Mouse (Mus musculus): ENCODE measurements around the gene Celsr2.

Celsr2 gene

GRCm38 (mm10) chr3:108414857-108415830 is at the start of gene Celsr2:
Gene Celsr2, minus strand, starts transcription at chr3:108415552.
- no peak for DNase-seq (ENCODE audit: low read depth, low spot score)

GRCm38 (mm10) chr3:108458866-108459265 is 43.5 kb upstream of the Celsr2 start:
- DNase-seq (ENCODE audit: low read depth, low spot score), result no peak

GRCm38 (mm10) chr3:108458380-108458779 is 43.0 kb upstream of the Celsr2 start:
- DNase-seq (ENCODE audit: low read depth, low spot score), result no peak

GRCm38 (mm10) chr3:108454172-108454571 is 38.8 kb upstream of the Celsr2 start:
- no peak for DNase-seq (ENCODE audit: low read depth, low spot score)

GRCm38 (mm10) chr3:108451969-108452368 is 36.6 kb upstream of the Celsr2 start:
- DNase-seq (ENCODE audit: low read depth, low spot score), result no peak

GRCm38 (mm10) chr3:108445366-108445705 is 30.0 kb upstream of the Celsr2 start:
- no peak for DNase-seq (ENCODE audit: low read depth, low spot score)

GRCm38 (mm10) chr3:108444698-108445365 is 29.5 kb upstream of the Celsr2 start, which contains the start of gene Sars:
Gene Sars, minus strand, starts transcription at chr3:108445209.
- peak; percentile 93 for DNase-seq (ENCODE audit: low read depth, low spot score)

GRCm38 (mm10) chr3:108444029-108444428 is 28.7 kb upstream of the Celsr2 start:
- no peak for DNase-seq (ENCODE audit: low read depth, low spot score)

- DNase-seq (ENCODE audit: low read depth, low spot score), result no peak
These were observed 21.0 kb upstream of the Celsr2 start for GRCm38 (mm10) chr3:108436380-108436714.

GRCm38 (mm10) chr3:108435701-108436379 is 20.5 kb upstream of the Celsr2 start:
- DNase-seq (ENCODE audit: low read depth, low spot score), result no peak

- no peak for DNase-seq (ENCODE audit: low read depth, low spot score)
These were observed 18.6 kb upstream of the Celsr2 start for GRCm38 (mm10) chr3:108433881-108434495.

- peak; percentile 87 for DNase-seq (ENCODE audit: low read depth, low spot score)
These were observed 18.0 kb upstream of the Celsr2 start for GRCm38 (mm10) chr3:108433188-108433880.

GRCm38 (mm10) chr3:108432542-108433187 is 17.3 kb upstream of the Celsr2 start:
- DNase-seq (ENCODE audit: low read depth, low spot score), result no peak

GRCm38 (mm10) chr3:108425624-108426018 is 10.3 kb upstream of the Celsr2 start:
- DNase-seq (ENCODE audit: low read depth, low spot score), result no peak

GRCm38 (mm10) chr3:108424944-108425623 is 9.7 kb upstream of the Celsr2 start:
- DNase-seq (ENCODE audit: low read depth, low spot score), result peak; percentile 35

- no peak for DNase-seq (ENCODE audit: low read depth, low spot score)
These were observed 8.8 kb upstream of the Celsr2 start for GRCm38 (mm10) chr3:108423844-108424801.

- DNase-seq (ENCODE audit: low read depth, low spot score), result no peak
These were observed 7.7 kb upstream of the Celsr2 start for GRCm38 (mm10) chr3:108423006-108423405.

GRCm38 (mm10) chr3:108415831-108416223 is 475 bp upstream of the Celsr2 start:
- DNase-seq (ENCODE audit: low read depth, low spot score), result peak; percentile 91

Measured in mesoderm, embryonic 11.5 days (tissue).